Mouse (Mus musculus) monocyte, adult 59 days (primary cell): ENCODE measurements around the gene Gstk1. TPM values are rescaled to one million over a fixed set of nuclear protein-coding genes. Genes with fewer than 3 reads are reported as not detected.

Source experiments
- total RNA-seq, 2 experiments: library from RNA; stranded (reverse); gene quantifications; one replicate each; pipeline ENCODE4 v1.2.4; 2023

The Gstk1 gene
- 10 to 100 TPM; 13.0 to 15.5 TPM for total RNA-seq

GRCm38 (mm10) chr6:42245711-42246353, at the start of gene Gstk1:
Gene Gstk1 (plus strand): TSS chr6:42245935.

GRCm38 (mm10) chr6:42215028-42215427, 30.7 kb upstream of the Gstk1 start, which contains the start of gene Tas2r144:
Gene Tas2r144 (plus strand): TSS chr6:42215328.

GRCm38 (mm10) chr6:42261524-42262170, 15.9 kb downstream of the Gstk1 start, which contains the start of gene Tmem139:
Gene Tmem139 (plus strand): TSS chr6:42261970.

GRCm38 (mm10) chr6:42264626-42265312, 19.0 kb downstream of the Gstk1 start, which contains the start of gene Casp2:
Gene Casp2 (plus strand): TSS chr6:42264985.

GRCm38 (mm10) chr6:42286448-42286847, 40.7 kb downstream of the Gstk1 start, which contains the start of gene Clcn1:
Gene Clcn1 (plus strand): TSS chr6:42286685.

Other genes with a start within 250 kb of the Gstk1 start
- not detected for gene Sva, start 207.5 kb upstream of the Gstk1 start, total RNA-seq
- not detected for gene Tas2r139, start 105.0 kb upstream of the Gstk1 start, total RNA-seq
- gene Tas2r144, start 30.6 kb upstream of the Gstk1 start, total RNA-seq: not detected
- gene Tmem139, start 16.0 kb downstream of the Gstk1 start, total RNA-seq: not detected
- gene Casp2, start 19.1 kb downstream of the Gstk1 start, total RNA-seq: 100 to 1,000 TPM in 1 of 2 experiments, 10 to 100 TPM in 1; 95.1 to 103 TPM
- gene Clcn1, start 40.8 kb downstream of the Gstk1 start, total RNA-seq: under 1 TPM; 0.39 to 0.86 TPM
- gene Fam131b, start 78.7 kb downstream of the Gstk1 start, total RNA-seq: under 1 TPM in 1 of 2 experiments, not detected in 1; 0.12 TPM
- 100 to 1,000 TPM; 586 to 636 TPM for gene Zyx, start 103.7 kb downstream of the Gstk1 start, total RNA-seq
- under 1 TPM in 1 of 2 experiments, not detected in 1; 0.24 TPM for gene Epha1, start 127.3 kb downstream of the Gstk1 start, total RNA-seq
- gene Tas2r143, start 154.3 kb downstream of the Gstk1 start, total RNA-seq: 1 to 10 TPM in 1 of 2 experiments, under 1 TPM in 1; 0.97 to 1.7 TPM
- gene Tas2r135, start 159.5 kb downstream of the Gstk1 start, total RNA-seq: 1 to 10 TPM; 1.2 to 1.5 TPM
- 1 to 10 TPM in 1 of 2 experiments, under 1 TPM in 1; 0.73 to 1.6 TPM for gene Tas2r126, start 188.6 kb downstream of the Gstk1 start, total RNA-seq
- gene Olfr458, start 219.3 kb downstream of the Gstk1 start, total RNA-seq: not detected
- not detected for gene Olfr457, start 230.4 kb downstream of the Gstk1 start, total RNA-seq
- not detected for gene Olfr456, start 241.3 kb downstream of the Gstk1 start, total RNA-seq